Mouse (Mus musculus) heart, postnatal 0 days (tissue): ENCODE measurements around the gene Mttp. TPM values are rescaled to one million over a fixed set of nuclear protein-coding genes. Genes with fewer than 3 reads are reported as not detected.

ENCODE experiments used
- ATAC-seq: fragments of 200-750 bp; cut with Nextera tagmentation; 2 replicates; pipeline ENCODE4 v1.8.0; 2017; ENCODE audit warnings: low read depth, moderate number of reproducible peaks, moderate library complexity; ENCODE audit not compliant: insufficient read depth
- DNase-seq: peaks from one replicate; pipeline ENCODE4 v3.0.0-alpha.2; 2016; ENCODE audit warnings: low spot score
- H3K27ac ChIP-seq: fragments of 300-500 bp; sonication (generic); 2 replicates; pipeline ENCODE4 v1.5.1; 2014; ENCODE audit warnings: low read depth, mild to moderate bottlenecking
- H3K27me3 ChIP-seq: fragments of 300-500 bp; sonication (generic); 2 replicates; pipeline ENCODE4 v1.6.1; 2014; ENCODE audit warnings: low read length, mixed read lengths; ENCODE audit not compliant: control insufficient read depth, insufficient read depth
- H3K36me3 ChIP-seq: fragments of 300-500 bp; sonication (generic); replicated peaks from 2 replicates; pipeline ENCODE4 v1.6.1; 2014; ENCODE audit warnings: low read length, mixed read lengths; ENCODE audit not compliant: control insufficient read depth, insufficient read depth
- H3K4me1 ChIP-seq: fragments of 300-500 bp; sonication (generic); 2 replicates; pipeline ENCODE4 v1.6.1; 2014; ENCODE audit warnings: antibody characterized with exemption; ENCODE audit not compliant: control insufficient read depth, insufficient read depth
- H3K4me2 ChIP-seq: fragments of 300-500 bp; sonication (generic); 2 replicates; pipeline ENCODE4 v1.6.1; 2014; ENCODE audit warnings: low read depth, mild to moderate bottlenecking, low read length, moderate library complexity
- H3K4me3 ChIP-seq: fragments of 300-500 bp; sonication (generic); 2 replicates; pipeline ENCODE4 v1.5.1; 2014; ENCODE audit warnings: low read depth, low read length
- H3K9ac ChIP-seq: fragments of 300-500 bp; sonication (generic); replicated peaks from 2 replicates; pipeline ENCODE4 v1.6.1; 2014; ENCODE audit warnings: low read depth, low read length, mixed read lengths
- H3K9me3 ChIP-seq: fragments of 300-500 bp; sonication (generic); replicated peaks from 2 replicates; pipeline ENCODE4 v1.6.1; 2016; ENCODE audit warnings: low read length; ENCODE audit not compliant: control insufficient read depth
- CTCF ChIP-seq: IDR thresholded peaks from 2 replicates; pipeline ENCODE4 v1.5.1; 2016; ENCODE audit warnings: antibody characterized with exemption, control low read depth, low read depth
- EP300 ChIP-seq: IDR thresholded peaks from 2 replicates; pipeline ENCODE4 v1.6.1; 2016; ENCODE audit warnings: antibody characterized with exemption, low read depth
- WGBS: fragments of 180-500 bp; shearing (Covaris S2); extraction: QIAGEN DNeasy Blood & Tissue Kit; methylation state at CpG from one replicate; pipeline ENCODE4 v1.1.7; 2014; 5-methylcytosine and 5-hydroxymethylcytosine counted together
- polyA plus RNA-seq: library from polyadenylated mRNA; unstranded; fragments of >200 nt; fragmentation: Nextera tagmentation; extraction: Ambion mirVana; gene quantifications from 2 replicates; pipeline ENCODE4 v1.2.1, GENCODE M21; 2015
- total RNA-seq: library from RNA; depleted of rRNA; stranded (reverse); fragments of >200 nt; gene quantifications from 2 replicates; pipeline ENCODE4 v1.2.3, GENCODE M21; 2014; ENCODE audit warnings: low replicate concordance

Mttp gene
- total and polyA plus RNA-seq, 2 experiments from 2014 or later = 3.9 to 5.9 TPM

DNA sequence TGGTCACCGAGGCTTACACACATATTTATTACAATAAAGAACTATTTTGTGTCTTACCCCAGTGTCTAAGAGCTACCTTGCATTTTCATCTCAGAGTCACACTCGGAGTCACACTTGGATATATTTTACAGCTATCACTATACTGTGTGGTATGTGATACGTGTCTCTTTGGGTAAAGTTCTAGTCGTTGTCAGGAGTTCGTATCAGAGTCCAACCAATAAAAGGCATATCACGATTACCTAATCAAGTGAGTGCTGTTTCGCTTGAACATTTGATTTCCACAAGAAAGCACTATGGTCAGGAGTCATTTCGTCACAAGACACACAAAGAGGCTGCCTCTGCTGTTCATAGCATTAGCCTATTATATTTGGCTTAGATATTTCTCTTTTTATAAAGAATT lies 11.3 kb downstream of the Mttp start:
- no peaks in the 10 kb centered on the region for H3K36me3 ChIP-seq
- ATAC-seq = no peak
- TF ChIP-seq EP300 (no peak), CTCF (no peak)
- 85% methylated on average over 8 of the region's 8 CpGs for WGBS
- DNase-seq = no peak
- no peaks in the 10 kb centered on the region for H3K27me3 ChIP-seq
- no peak overlapping the region for H3K4me2 ChIP-seq
- H3K9ac ChIP-seq = no peak overlapping the region
- no peak overlapping the region for H3K4me3 ChIP-seq
- H3K9me3 ChIP-seq = no peaks in the 10 kb centered on the region
- no peak overlapping the region for H3K27ac ChIP-seq
- H3K4me1 ChIP-seq = peaks cover 4% of the 10 kb centered on the region; the same call in 1 of the 2 replicates

- WGBS = 51% methylated on average over 9 of the region's 9 CpGs
- no peak overlapping the region for H3K27ac ChIP-seq
These were observed 13.6 kb downstream of the Mttp start for GRCm38 (mm10) chr3:138131168-138131567.

GRCm38 (mm10) chr3:138130692-138131091 lies 14.1 kb downstream of the Mttp start:
- no peaks in the 10 kb centered on the region for H3K9me3 ChIP-seq
- no peak overlapping the region for H3K9ac ChIP-seq
- TF ChIP-seq CTCF (no peak), EP300 (no peak)
- no peak overlapping the region for H3K27ac ChIP-seq
- DNase-seq (no peak), ATAC-seq (no peak)
- no peaks in the 10 kb centered on the region for H3K27me3 ChIP-seq
- H3K4me2 ChIP-seq = no peak overlapping the region
- 70% methylated on average over 1 of the region's 1 CpGs for WGBS
- no peak overlapping the region for H3K4me3 ChIP-seq
- no peaks in the 10 kb centered on the region for H3K36me3 ChIP-seq
- peaks cover 4% of the 10 kb centered on the region; the same call in 1 of the 2 replicates for H3K4me1 ChIP-seq

More at GRCm38 (mm10) chr3:138131168-138131567, 13.6 kb downstream of the Mttp start:
- no peak for TF ChIP-seq EP300
- TF ChIP-seq CTCF = no peak
- H3K27me3 ChIP-seq = no peaks in the 10 kb centered on the region
- no peaks in the 10 kb centered on the region for H3K36me3 ChIP-seq
- no peak overlapping the region for H3K9ac ChIP-seq
- peaks cover 4% of the 10 kb centered on the region; the same call in 1 of the 2 replicates for H3K4me1 ChIP-seq
- H3K9me3 ChIP-seq = no peaks in the 10 kb centered on the region
- no peak overlapping the region for H3K4me3 ChIP-seq
- ATAC-seq (no peak), DNase-seq (no peak)
- no peak overlapping the region for H3K4me2 ChIP-seq

DNA sequence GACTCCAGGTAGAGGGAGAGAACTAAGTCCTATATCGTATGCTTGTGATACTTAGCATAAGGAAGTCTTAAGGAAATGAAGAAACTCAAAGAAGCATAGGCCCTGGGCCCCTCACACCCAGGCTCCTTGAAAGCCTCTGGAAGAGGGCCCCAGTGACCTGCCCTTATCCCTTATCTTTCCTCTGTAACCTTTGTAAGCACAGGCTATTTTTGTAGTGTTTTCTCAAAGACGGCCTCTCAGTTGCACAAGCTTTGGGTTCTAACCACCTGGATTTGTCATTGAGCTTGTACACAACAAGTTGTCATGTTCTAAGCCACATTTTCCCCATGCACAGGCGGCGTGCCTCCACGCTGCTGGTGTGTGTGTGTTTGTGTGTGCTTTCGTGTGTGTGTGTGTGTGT lies 15.7 kb downstream of the Mttp start:
- ATAC-seq (no peak), DNase-seq (no peak)
- no peaks in the 10 kb centered on the region for H3K27me3 ChIP-seq
- TF ChIP-seq CTCF = no peak
- TF ChIP-seq EP300 = no peak
- H3K4me3 ChIP-seq = no peak overlapping the region
- H3K27ac ChIP-seq = no peak overlapping the region
- no peaks in the 10 kb centered on the region for H3K36me3 ChIP-seq
- H3K4me2 ChIP-seq = no peak overlapping the region
- no peak overlapping the region for H3K9ac ChIP-seq
- peaks cover 4% of the 10 kb centered on the region; the same call in 1 of the 2 replicates for H3K4me1 ChIP-seq
- H3K9me3 ChIP-seq = no peaks in the 10 kb centered on the region
- 79% methylated on average over 6 of the region's 6 CpGs for WGBS

GRCm38 (mm10) chr3:138123842-138124241 lies 20.9 kb downstream of the Mttp start:
- H3K36me3 ChIP-seq = no peaks in the 10 kb centered on the region
- H3K4me3 ChIP-seq = no peak overlapping the region
- no peak overlapping the region for H3K4me2 ChIP-seq
- H3K27me3 ChIP-seq = no peaks in the 10 kb centered on the region
- no peaks in the 10 kb centered on the region for H3K9me3 ChIP-seq
- H3K27ac ChIP-seq = no peak overlapping the region
- H3K9ac ChIP-seq = no peak overlapping the region
- 64% methylated on average over 10 of the region's 10 CpGs for WGBS
- no peak for TF ChIP-seq EP300
- H3K4me1 ChIP-seq = peaks cover 6% of the 10 kb centered on the region
- ATAC-seq = no peak
- DNase-seq = no peak

GRCm38 (mm10) chr3:138121461-138121860 lies 23.3 kb downstream of the Mttp start:
- WGBS = 88% methylated on average over 2 of the region's 2 CpGs

More at GRCm38 (mm10) chr3:138121461-138121860, 23.3 kb downstream of the Mttp start:
- Histone ChIP-seq H3K9me3 (no peaks in the 10 kb centered on the region), H3K27me3 (no peaks in the 10 kb centered on the region), H3K4me2 (no peak overlapping the region), H3K4me3 (no peak overlapping the region), H3K9ac (no peak overlapping the region), H3K4me1 (peaks cover 25% of the 10 kb centered on the region), H3K27ac (no peak overlapping the region), H3K36me3 (no peaks in the 10 kb centered on the region)
- DNase-seq = no peak
- no peak for TF ChIP-seq EP300
- no peak for TF ChIP-seq CTCF
- ATAC-seq = no peak
